Mouse (Mus musculus) cerebellum, postnatal 10 days (tissue): ENCODE measurements around the gene Sorcs2.
A peak's percentile ranks its signal among the peaks of the same experiment; 100 is the strongest.

Source experiments
- DNase-seq, 2 experiments: peaks; one replicate each; pipeline ENCODE4 v3.0.0; 2021; ENCODE audit warnings: mixed read lengths in 2 of 2

Sorcs2 gene

DNA sequence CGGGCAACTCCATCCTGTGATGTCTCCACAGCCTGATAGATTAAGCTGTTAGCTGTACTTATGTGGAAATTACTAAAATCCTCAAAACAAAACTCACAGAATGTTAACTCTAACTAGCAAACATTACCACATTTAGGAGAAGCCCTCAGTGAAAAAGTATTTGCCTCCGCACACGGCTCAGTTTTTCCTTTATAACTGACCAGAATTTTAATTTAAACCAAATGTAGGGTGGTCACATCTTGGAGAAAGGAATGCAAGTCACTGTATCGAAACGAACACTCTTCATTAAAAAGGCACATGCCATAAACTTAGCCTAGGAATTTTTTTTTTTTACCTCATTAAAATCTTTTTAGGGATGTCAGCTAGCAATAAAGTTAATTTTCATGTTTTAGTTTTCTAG, 417.4 kb downstream of the Sorcs2 start:
- DNase-seq, result no peak

DNA sequence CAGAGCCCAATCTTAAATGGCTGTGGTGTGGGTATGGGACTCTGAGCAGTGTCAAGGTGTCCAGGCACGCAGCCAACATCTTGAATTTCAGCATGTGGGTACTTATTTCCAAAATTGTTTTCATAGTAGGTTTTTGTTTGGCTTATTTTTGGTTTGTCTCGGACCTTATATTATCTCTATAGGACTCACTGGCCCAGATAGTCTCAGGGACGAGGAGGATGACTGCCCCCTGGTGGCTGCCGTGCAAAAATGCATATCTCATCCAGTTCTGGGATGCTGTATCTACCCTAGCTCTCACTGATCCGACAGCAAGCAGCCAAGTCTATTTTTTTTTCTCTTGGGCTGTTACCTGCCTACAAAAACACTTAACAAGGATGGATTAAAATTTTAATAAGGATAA, 422.3 kb downstream of the Sorcs2 start:
- peak; percentile 90 to 91 for DNase-seq

GRCm38 (mm10) chr5:35974265-35974664, 423.7 kb downstream of the Sorcs2 start:
- no peak for DNase-seq

DNA sequence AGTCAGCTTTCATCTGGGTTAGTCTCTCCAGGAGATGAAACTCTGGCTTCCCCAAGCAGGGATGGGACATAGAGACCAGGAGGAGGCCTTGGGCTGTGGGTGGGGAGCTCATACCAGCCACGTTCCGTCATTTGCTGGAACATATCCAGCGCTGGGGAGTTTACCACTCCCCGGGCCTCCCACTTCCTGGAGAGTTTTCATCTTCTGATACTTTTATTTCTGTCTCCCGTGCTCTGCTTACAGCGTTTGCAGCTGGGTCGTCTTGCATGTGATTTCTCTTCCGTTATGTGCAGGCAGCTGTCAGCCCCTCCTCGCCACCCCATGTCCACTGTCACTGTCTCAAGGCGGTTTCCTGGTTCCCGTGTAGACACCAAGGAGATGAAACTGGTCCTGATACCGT, 424.1 kb downstream of the Sorcs2 start:
- DNase-seq, result no peak

- DNase-seq, result no peak
Observed at GRCm38 (mm10) chr5:35972739-35973138, 425.2 kb downstream of the Sorcs2 start.

- peak; percentile 90 to 93 for DNase-seq
Observed at GRCm38 (mm10) chr5:35971841-35972578, 425.9 kb downstream of the Sorcs2 start.

DNA sequence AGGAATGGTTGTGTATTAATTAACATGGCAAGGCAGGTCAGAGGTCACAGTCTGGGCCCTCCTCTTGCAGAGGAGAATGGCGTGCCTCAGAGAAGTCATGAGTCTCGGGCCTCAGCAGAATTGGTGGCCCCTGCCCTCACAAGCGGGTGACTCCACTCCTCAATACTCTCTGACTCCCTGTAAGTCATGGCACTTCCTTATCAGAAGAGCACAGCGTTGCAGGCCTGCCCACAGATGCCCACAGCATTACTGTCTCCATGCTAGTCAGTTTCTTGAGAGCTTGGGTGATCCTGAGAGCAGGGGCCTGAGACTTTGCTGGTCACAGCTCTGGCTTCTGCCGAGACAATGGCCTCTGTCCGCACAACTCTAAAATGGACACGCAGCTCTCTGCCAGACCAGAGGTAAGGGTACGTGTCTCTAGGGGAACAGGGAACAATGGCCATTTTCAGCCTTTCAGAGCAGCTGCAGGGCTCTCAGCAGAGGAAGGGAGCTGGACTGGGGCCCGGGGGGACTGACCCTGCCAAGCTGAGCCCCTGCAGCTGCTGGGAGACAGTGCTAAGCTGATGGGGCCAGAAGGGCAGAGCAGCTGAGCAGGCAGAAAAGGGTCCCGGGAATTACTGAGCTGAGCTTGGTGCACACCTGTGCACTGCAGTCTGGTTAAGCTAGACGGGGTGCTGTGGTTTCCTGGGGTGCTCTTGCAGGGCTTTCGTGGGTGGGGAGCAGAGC, 427.4 kb downstream of the Sorcs2 start:
- peak; percentile 71 to 81 for DNase-seq

GRCm38 (mm10) chr5:35969857-35970256, 428.1 kb downstream of the Sorcs2 start:
- no peak for DNase-seq
